Comparison of ENCODE assay signal across 9 mouse cellular contexts in genomic region chr1:64705230-64705629, GRCm38 (mm10). TPM values are rescaled to one million over a fixed set of nuclear protein-coding genes. Genes with fewer than 3 reads are reported as not detected.
A peak's percentile ranks its signal among the peaks of the same experiment; 100 is the strongest.
DNase-seq lines count a peak whose midpoint lies in the region; ATAC-seq lines count a peak whose summit lies in the region.
"Had no signal": no experiment of that assay in that cellular context is flagged by ENCODE, and none has a peak within 500 bp of the region (broad histone marks: within the 10 kb centered on the region; RNA-seq: fewer than 3 reads in every experiment).

No protein-coding gene starts in this region.

- H3K4me1 ChIP-seq in embryonic facial prominence, embryonic 14.5 days (ENCODE audit: control insufficient read depth, insufficient read depth, low read length) = no peaks in the 10 kb centered on the region
- H3K4me1 ChIP-seq in limb, embryonic 13.5 days = no peaks in the 10 kb centered on the region

- ATAC-seq in embryonic facial prominence, embryonic 14.5 days (ENCODE audit: low read depth) = 0 out of 2 replicates have a peak, but pooled peaks have one; percentile 41
- ATAC-seq in limb, embryonic 13.5 days (ENCODE audit: low FRiP score, low read depth) = peak; percentile 48; the same call in 1 of the 2 replicates

- no peak overlapping the region for H3K27ac ChIP-seq in embryonic facial prominence, embryonic 14.5 days (replicated peaks; ENCODE audit: low read depth, low read length)
- no peak overlapping the region for H3K27ac ChIP-seq in limb, embryonic 13.5 days

- DNase-seq in ovary, adult 18-20 months (ENCODE audit: low spot score) = peak; percentile 19
- no peak for DNase-seq in ovary, postnatal 10 days (ENCODE audit: low spot score)
- peak; percentile 60 to 71 for DNase-seq in adrenal gland, postnatal 36 days
- peak; percentile 79 for DNase-seq in embryonic facial prominence, embryonic 14.5 days (ENCODE audit: low spot score)
- peak; percentile 82 for DNase-seq in induced T-regulatory cell, adult 2 months (ENCODE audit: low read depth)
- DNase-seq in naive thymus-derived CD4-positive, alpha-beta T cell, adult 2 months (ENCODE audit: low read depth) = peak; percentile 82
- peak; percentile 80 for DNase-seq in thymus, postnatal 0 days (ENCODE audit: low spot score)

- no peak overlapping the region for H3K4me2 ChIP-seq in embryonic facial prominence, embryonic 14.5 days (ENCODE audit: low read depth, low read length)
- H3K4me2 ChIP-seq in limb, embryonic 13.5 days (replicated peaks) = no peak overlapping the region

- peaks cover 32% of the 10 kb centered on the region for H3K36me3 ChIP-seq in embryonic facial prominence, embryonic 14.5 days (ENCODE audit: control insufficient read depth, insufficient read depth, low read length)
- peaks cover 31% of the 10 kb centered on the region for H3K36me3 ChIP-seq in limb, embryonic 13.5 days

- WGBS in embryonic facial prominence, embryonic 14.5 days = 44% methylated on average over 6 of the region's 6 CpGs
- WGBS in limb, embryonic 13.5 days = 42% methylated on average over 6 of the region's 6 CpGs

- H3K9me3 ChIP-seq in embryonic facial prominence, embryonic 14.5 days (ENCODE audit: control insufficient read depth, low read length) = no peaks in the 10 kb centered on the region
- H3K9me3 ChIP-seq in limb, embryonic 13.5 days = no peaks in the 10 kb centered on the region
- H3K9me3 ChIP-seq: megakaryocyte, embryonic 14.5 days had no signal

- no peak overlapping the region for H3K4me3 ChIP-seq in embryonic facial prominence, embryonic 14.5 days (ENCODE audit: low read depth, low read length)
- H3K4me3 ChIP-seq in limb, embryonic 13.5 days = no peak overlapping the region
- H3K4me3 ChIP-seq: megakaryocyte, embryonic 14.5 days had no signal

- no peaks in the 10 kb centered on the region for H3K27me3 ChIP-seq in embryonic facial prominence, embryonic 14.5 days (replicated peaks; ENCODE audit: control insufficient read depth, insufficient read depth, low read length)
- no peaks in the 10 kb centered on the region for H3K27me3 ChIP-seq in limb, embryonic 13.5 days
- H3K27me3 ChIP-seq: megakaryocyte, embryonic 14.5 days had no signal

- H3K9ac ChIP-seq in embryonic facial prominence, embryonic 14.5 days (ENCODE audit: low read depth, low read length) = no peak overlapping the region
- no peak overlapping the region for H3K9ac ChIP-seq in limb, embryonic 13.5 days

RNA-seq across cellular contexts. Expression of gene Ccnyl1, which starts 15.0 kb away (rescaled TPM):
- total RNA-seq in adrenal gland, postnatal 36 days (2021) = 10 to 100 TPM; 15.2 to 18.9 TPM
- polyA plus RNA-seq in embryonic facial prominence, embryonic 14.5 days (2014; fragmentation: Nextera tagmentation; extraction: Ambion mirVana) = 8.3 and 8.4 TPM in 2 replicates
- 5.0 and 5.8 TPM in 2 replicates for polyA plus RNA-seq in limb, embryonic 13.5 days (2015; fragmentation: Nextera tagmentation; extraction: Ambion mirVana)
- 1.6 and 2.4 TPM in 2 replicates for polyA plus RNA-seq in thymus, postnatal 0 days (2015; fragmentation: Nextera tagmentation; extraction: Ambion mirVana)

RNA-seq across cellular contexts. Expression of gene Fzd5, which starts 32.3 kb away (rescaled TPM):
- 10 to 100 TPM; 15.5 to 21.0 TPM for total RNA-seq in adrenal gland, postnatal 36 days (2021)
- polyA plus RNA-seq in embryonic facial prominence, embryonic 14.5 days (2014; fragmentation: Nextera tagmentation; extraction: Ambion mirVana) = 2.6 and 2.8 TPM in 2 replicates
- 1.0 and 1.1 TPM in 2 replicates for polyA plus RNA-seq in limb, embryonic 13.5 days (2015; fragmentation: Nextera tagmentation; extraction: Ambion mirVana)
- 0.91 and 1.1 TPM in 2 replicates for polyA plus RNA-seq in thymus, postnatal 0 days (2015; fragmentation: Nextera tagmentation; extraction: Ambion mirVana)
